Mouse (Mus musculus) forebrain, embryonic 10.5 days (tissue): ENCODE measurements around the gene 2210407C18Rik. TPM values are rescaled to one million over a fixed set of nuclear protein-coding genes. Genes with fewer than 3 reads are reported as not detected.

Experiments
- DNase-seq: peaks from one replicate; pipeline ENCODE4 v3.0.0-alpha.2; 2017; ENCODE audit warnings: low spot score; ENCODE audit errors: extremely low spot score
- H3K27ac ChIP-seq: fragments of 300-500 bp; sonication (generic); 2 replicates; pipeline ENCODE4 v1.5.1; 2016; ENCODE audit warnings: mild to moderate bottlenecking
- H3K27me3 ChIP-seq: fragments of 300-500 bp; sonication (generic); 2 replicates; pipeline ENCODE4 v1.6.1; 2016; ENCODE audit warnings: mild to moderate bottlenecking; ENCODE audit not compliant: poor library complexity, severe bottlenecking
- H3K36me3 ChIP-seq: fragments of 300-500 bp; sonication (generic); replicated peaks from 2 replicates; pipeline ENCODE4 v1.6.1; 2016; ENCODE audit warnings: mild to moderate bottlenecking, moderate library complexity
- H3K4me1 ChIP-seq: fragments of 300-500 bp; sonication (generic); 2 replicates; pipeline ENCODE4 v1.6.1; 2016
- H3K4me3 ChIP-seq: fragments of 300-500 bp; sonication (generic); 2 replicates; pipeline ENCODE4 v1.5.1; 2016; ENCODE audit warnings: mild to moderate bottlenecking, moderate library complexity
- H3K9me3 ChIP-seq: fragments of 300-500 bp; sonication (generic); 2 replicates; pipeline ENCODE4 v1.6.1; 2016; ENCODE audit warnings: mild to moderate bottlenecking, moderate library complexity
- WGBS: fragments of 180-500 bp; shearing (Covaris S2); methylation state at CpG from one replicate; pipeline ENCODE4 v1.1.7; 2016; 5-methylcytosine and 5-hydroxymethylcytosine counted together
- polyA plus RNA-seq: library from polyadenylated mRNA; unstranded; fragments of >200 nt; fragmentation: Nextera tagmentation; extraction: Ambion mirVana; gene quantifications from 2 replicates; pipeline ENCODE4 v1.2.1, GENCODE M21; 2016

Gene 2210407C18Rik
- polyA plus RNA-seq, result not detected in 2 replicates

GRCm38 (mm10) chr11:58615975-58616374 lies at the start of gene 2210407C18Rik:
Gene 2210407C18Rik (minus strand): TSS chr11:58616075.
- H3K4me1 ChIP-seq, result 0 out of 2 replicates have a peak, but pooled peaks cover 4% of the 10 kb centered on the region
- 88% methylated on average over 4 of the region's 4 CpGs for WGBS

GRCm38 (mm10) chr11:58658596-58658995 lies 42.7 kb upstream of the 2210407C18Rik start, which contains the start of gene Olfr322:
Gene Olfr322 (plus strand): TSS chr11:58658782.
- 88% methylated on average over 4 of the region's 4 CpGs for WGBS
- DNase-seq, result no peak
- H3K27ac ChIP-seq, result no peak within 1 kb of the TSS
- H3K4me3 ChIP-seq, result no peak within 1 kb of the TSS
- H3K36me3 ChIP-seq, result no peaks in the 10 kb centered on the region
- H3K4me1 ChIP-seq, result peaks cover 6% of the 10 kb centered on the region; the same call in 1 of the 2 replicates
- H3K9me3 ChIP-seq, result no peaks in the 10 kb centered on the region
- H3K27me3 ChIP-seq, result no peaks in the 10 kb centered on the region

More at GRCm38 (mm10) chr11:58615975-58616374, at the start of gene 2210407C18Rik:
- no peaks in the 10 kb centered on the region for H3K36me3 ChIP-seq
- no peaks in the 10 kb centered on the region for H3K27me3 ChIP-seq
- no peak within 1 kb of the TSS for H3K4me3 ChIP-seq
- no peak within 1 kb of the TSS for H3K27ac ChIP-seq
- DNase-seq, result no peak
- no peaks in the 10 kb centered on the region for H3K9me3 ChIP-seq

GRCm38 (mm10) chr11:58655151-58655550 lies 39.3 kb upstream of the 2210407C18Rik start:
- DNase-seq, result no peak
- H3K9me3 ChIP-seq, result no peaks in the 10 kb centered on the region
- no peak overlapping the region for H3K27ac ChIP-seq
- no peaks in the 10 kb centered on the region for H3K27me3 ChIP-seq
- no peak overlapping the region for H3K4me3 ChIP-seq
- H3K36me3 ChIP-seq, result no peaks in the 10 kb centered on the region
- 91% methylated on average over 3 of the region's 3 CpGs for WGBS
- peaks cover 6% of the 10 kb centered on the region; the same call in 1 of the 2 replicates for H3K4me1 ChIP-seq

- Histone ChIP-seq H3K36me3 (no peaks in the 10 kb centered on the region), H3K4me3 (no peak overlapping the region), H3K27me3 (peaks cover 37% of the 10 kb centered on the region), H3K27ac (no peak overlapping the region), H3K4me1 (peaks cover 12% of the 10 kb centered on the region), H3K9me3 (no peaks in the 10 kb centered on the region)
- 44% methylated on average over 6 of the region's 6 CpGs for WGBS
- DNase-seq, result peak; percentile 39
Observed at GRCm38 (mm10) chr11:58643350-58643749, 27.5 kb upstream of the 2210407C18Rik start.

GRCm38 (mm10) chr11:58641638-58642358 lies 25.9 kb upstream of the 2210407C18Rik start:
- no peaks in the 10 kb centered on the region for H3K36me3 ChIP-seq
- H3K9me3 ChIP-seq, result no peaks in the 10 kb centered on the region
- WGBS, result 87% methylated on average over 13 of the region's 13 CpGs
- no peak overlapping the region for H3K27ac ChIP-seq
- H3K4me1 ChIP-seq, result peaks cover 14% of the 10 kb centered on the region
- H3K27me3 ChIP-seq, result peaks cover 41% of the 10 kb centered on the region
- H3K4me3 ChIP-seq, result no peak overlapping the region
- no peak for DNase-seq

GRCm38 (mm10) chr11:58641057-58641456 lies 25.2 kb upstream of the 2210407C18Rik start:
- Histone ChIP-seq H3K27ac (peak overlapping the region; percentile 79), H3K4me3 (peak overlapping the region; percentile 59), H3K9me3 (no peaks in the 10 kb centered on the region), H3K36me3 (no peaks in the 10 kb centered on the region), H3K27me3 (peaks cover 41% of the 10 kb centered on the region), H3K4me1 (peaks cover 14% of the 10 kb centered on the region)
- WGBS, result 28% methylated on average over 14 of the region's 14 CpGs
- no peak for DNase-seq

- Histone ChIP-seq H3K27me3 (peaks cover 41% of the 10 kb centered on the region), H3K4me1 (peaks cover 14% of the 10 kb centered on the region), H3K4me3 (peak within 1 kb of the TSS; percentile 59), H3K36me3 (no peaks in the 10 kb centered on the region), H3K27ac (peak within 1 kb of the TSS; percentile 79), H3K9me3 (no peaks in the 10 kb centered on the region)
- DNase-seq, result peak; percentile 28
- WGBS, result 5% methylated on average over 34 of the region's 34 CpGs
Observed at GRCm38 (mm10) chr11:58640272-58640867, 24.5 kb upstream of the 2210407C18Rik start, which contains the start of gene Trim58. Gene Trim58 (plus strand): TSS chr11:58640465.

GRCm38 (mm10) chr11:58638176-58638701 lies 22.4 kb upstream of the 2210407C18Rik start:
- WGBS, result 61% methylated on average over 7 of the region's 7 CpGs
- Histone ChIP-seq H3K4me3 (no peak overlapping the region), H3K27ac (no peak overlapping the region), H3K27me3 (peaks cover 41% of the 10 kb centered on the region), H3K9me3 (no peaks in the 10 kb centered on the region), H3K36me3 (no peaks in the 10 kb centered on the region), H3K4me1 (peaks cover 14% of the 10 kb centered on the region)
- no peak for DNase-seq

- H3K4me3 ChIP-seq, result no peak overlapping the region
- H3K36me3 ChIP-seq, result no peaks in the 10 kb centered on the region
- H3K27ac ChIP-seq, result no peak overlapping the region
- peaks cover 14% of the 10 kb centered on the region for H3K4me1 ChIP-seq
- H3K27me3 ChIP-seq, result peaks cover 33% of the 10 kb centered on the region
- DNase-seq, result peak; percentile 48
- H3K9me3 ChIP-seq, result no peaks in the 10 kb centered on the region
- 25% methylated on average over 3 of the region's 4 CpGs for WGBS
Observed at GRCm38 (mm10) chr11:58636376-58636977, 20.6 kb upstream of the 2210407C18Rik start.

- Histone ChIP-seq H3K36me3 (no peaks in the 10 kb centered on the region), H3K4me1 (peaks cover 3% of the 10 kb centered on the region; the same call in 1 of the 2 replicates), H3K4me3 (no peak overlapping the region), H3K9me3 (no peaks in the 10 kb centered on the region), H3K27me3 (peaks cover 17% of the 10 kb centered on the region), H3K27ac (no peak overlapping the region)
- WGBS, result 74% methylated on average over 4 of the region's 4 CpGs
- DNase-seq, result no peak
Observed at GRCm38 (mm10) chr11:58634878-58635277, 19.0 kb upstream of the 2210407C18Rik start.

GRCm38 (mm10) chr11:58630401-58630800 lies 14.5 kb upstream of the 2210407C18Rik start, which contains the start of gene Olfr323:
Gene Olfr323 (minus strand): TSS chr11:58630501.
- no peak within 1 kb of the TSS for H3K27ac ChIP-seq
- no peaks in the 10 kb centered on the region for H3K27me3 ChIP-seq
- H3K4me3 ChIP-seq, result no peak within 1 kb of the TSS
- no peaks in the 10 kb centered on the region for H3K4me1 ChIP-seq
- WGBS, result 76% methylated on average over 5 of the region's 5 CpGs
- no peaks in the 10 kb centered on the region for H3K9me3 ChIP-seq
- no peaks in the 10 kb centered on the region for H3K36me3 ChIP-seq
- no peak for DNase-seq

GRCm38 (mm10) chr11:58626146-58626545 lies 10.3 kb upstream of the 2210407C18Rik start:
- Histone ChIP-seq H3K4me1 (0 out of 2 replicates have a peak, but pooled peaks cover 2% of the 10 kb centered on the region), H3K27ac (no peak overlapping the region), H3K4me3 (no peak overlapping the region), H3K27me3 (no peaks in the 10 kb centered on the region), H3K36me3 (no peaks in the 10 kb centered on the region), H3K9me3 (no peaks in the 10 kb centered on the region)
- 67% methylated on average over 4 of the region's 4 CpGs for WGBS
- no peak for DNase-seq
